Mouse (Mus musculus) heart, postnatal 0 days (tissue): Measurements from ENCODE around the gene Gm9913.

ENCODE experiments used
- CTCF ChIP-seq: IDR thresholded peaks from 2 replicates; pipeline ENCODE4 v1.5.1; 2016; ENCODE audit warnings: antibody characterized with exemption, control low read depth, low read depth
- EP300 ChIP-seq: IDR thresholded peaks from 2 replicates; pipeline ENCODE4 v1.6.1; 2016; ENCODE audit warnings: antibody characterized with exemption, low read depth

GRCm38 (mm10) chr2:125508381-125508780 is 3.5 kb downstream of the Gm9913 start:
- TF ChIP-seq CTCF: no peak
- no peak for TF ChIP-seq EP300
